Mouse (Mus musculus): ENCODE results near the gene Gm3604. TPM values are rescaled to one million over a fixed set of nuclear protein-coding genes. Genes with fewer than 3 reads are reported as not detected.
"Not testable (repeated sequence)": the region's sequence is repeated elsewhere in the genome, so short reads cannot be mapped to it uniquely, and the experiment has no call there.

Gm3604 gene
- 5.2 TPM in 2 replicates for polyA plus RNA-seq (2015; fragmentation: Nextera tagmentation; extraction: Ambion mirVana)

DNA sequence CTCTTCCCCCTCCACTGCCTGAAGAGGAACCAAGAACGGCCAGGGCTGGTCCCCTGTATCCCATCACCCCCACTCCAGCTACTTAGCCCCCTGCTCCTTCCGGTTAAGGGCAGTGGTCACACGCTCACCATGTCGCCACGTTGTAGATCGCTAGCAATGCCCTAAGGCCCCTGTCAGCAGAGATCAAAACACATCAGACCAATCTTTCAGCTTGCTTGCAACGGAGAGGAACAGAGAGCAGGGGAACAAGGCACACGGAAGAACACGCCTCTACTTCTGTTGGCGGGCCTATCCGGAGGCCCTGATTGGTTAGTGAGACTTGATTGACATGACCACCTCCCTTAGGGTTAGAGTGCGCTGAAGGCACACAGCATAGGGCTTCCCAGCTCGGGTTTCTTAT lies at the start of gene Gm3604:
Gene Gm3604, minus strand, starts transcription at position 226 of the 400 bp plus-strand sequence.
- WGBS = 7% methylated on average over 13 of the region's 13 CpGs
- peak within 1 kb of the TSS; percentile 40 for H3K4me3 ChIP-seq (replicated peaks; ENCODE audit: low read depth, low read length)
- not testable (repeated sequence) for H3K4me1 ChIP-seq (replicated peaks; ENCODE audit: insufficient read depth, low read length); H3K27ac ChIP-seq; H3K36me3 ChIP-seq (ENCODE audit: insufficient read depth, low read length); H3K27me3 ChIP-seq (ENCODE audit: insufficient read depth, low read length); ATAC-seq (replicated peaks; ENCODE audit: low FRiP score, low read depth); H3K9me3 ChIP-seq (replicated peaks; ENCODE audit: low read length)
- peak; percentile 57 for DNase-seq (ENCODE audit: low spot score)
- 0 out of 2 replicates have a peak within 1 kb of the TSS, but pooled peaks have one; percentile 35 for H3K9ac ChIP-seq (ENCODE audit: low read depth, low read length)
- peak within 1 kb of the TSS; percentile 51 for H3K4me2 ChIP-seq (ENCODE audit: low read length)

DNA sequence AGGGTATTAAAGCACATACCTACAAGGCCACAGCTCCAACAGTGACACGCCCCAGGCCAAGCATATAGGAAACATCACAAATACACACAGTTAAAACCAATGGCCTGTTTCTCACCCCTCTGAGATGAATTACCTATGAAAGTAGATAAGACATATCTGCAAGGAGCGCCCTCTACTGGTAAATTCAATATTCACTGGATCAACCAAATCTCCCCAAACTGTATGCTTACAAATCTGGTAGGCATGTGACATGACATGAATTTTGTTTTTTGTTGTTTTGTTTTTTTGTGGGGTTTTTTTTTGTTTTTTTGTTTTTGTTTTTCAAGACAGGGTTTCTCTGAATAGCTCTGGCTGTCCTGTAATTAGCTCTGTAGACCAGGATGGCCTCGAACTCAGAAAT lies 16.2 kb upstream of the Gm3604 start:
- ATAC-seq (replicated peaks; ENCODE audit: low FRiP score, low read depth); H3K4me1 ChIP-seq (replicated peaks; ENCODE audit: insufficient read depth, low read length); H3K36me3 ChIP-seq (ENCODE audit: insufficient read depth, low read length); H3K9ac ChIP-seq (ENCODE audit: low read depth, low read length); H3K4me2 ChIP-seq (ENCODE audit: low read length); H3K4me3 ChIP-seq (replicated peaks; ENCODE audit: low read depth, low read length); H3K27me3 ChIP-seq (ENCODE audit: insufficient read depth, low read length); DNase-seq (ENCODE audit: low spot score); H3K27ac ChIP-seq; H3K9me3 ChIP-seq (replicated peaks; ENCODE audit: low read length): not testable (repeated sequence)
- 66% methylated on average over 3 of the region's 3 CpGs for WGBS

DNA sequence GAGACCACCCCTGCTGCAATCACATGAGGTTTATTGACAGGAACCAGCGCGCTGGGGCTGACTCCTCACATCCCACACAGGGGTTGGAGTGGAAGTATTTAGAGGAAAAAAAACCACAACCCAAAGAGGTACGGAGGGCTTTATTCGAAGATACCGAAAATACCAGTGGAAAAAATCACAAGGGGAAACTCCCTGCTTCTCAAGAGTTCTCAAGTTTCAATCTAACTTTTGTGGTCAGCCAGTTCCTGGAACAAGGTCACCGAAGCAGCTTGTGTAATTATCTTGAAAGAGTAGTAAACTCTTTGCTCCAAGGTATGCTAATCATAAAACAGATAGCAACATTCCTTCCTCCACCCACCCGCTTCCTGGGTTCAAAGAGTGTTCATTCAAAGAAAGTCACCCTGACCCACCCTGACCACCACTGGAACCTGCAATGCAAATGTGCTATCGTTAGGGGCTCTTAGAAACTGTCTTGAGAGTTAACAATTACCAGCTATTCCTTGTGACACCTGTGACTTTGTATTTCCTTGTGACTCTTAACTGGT lies 7.2 kb upstream of the Gm3604 start:
- H3K27me3 ChIP-seq (ENCODE audit: insufficient read depth, low read length); H3K36me3 ChIP-seq (ENCODE audit: insufficient read depth, low read length); H3K9ac ChIP-seq (ENCODE audit: low read depth, low read length); H3K4me2 ChIP-seq (ENCODE audit: low read length); H3K9me3 ChIP-seq (replicated peaks; ENCODE audit: low read length); H3K4me3 ChIP-seq (replicated peaks; ENCODE audit: low read depth, low read length); DNase-seq (ENCODE audit: low spot score); ATAC-seq (replicated peaks; ENCODE audit: low FRiP score, low read depth); H3K27ac ChIP-seq; H3K4me1 ChIP-seq (replicated peaks; ENCODE audit: insufficient read depth, low read length): not testable (repeated sequence)
- WGBS = 86% methylated on average over 8 of the region's 8 CpGs

GRCm38 (mm10) chr13:62331786-62332185 lies 51.2 kb downstream of the Gm3604 start:
- ATAC-seq (replicated peaks; ENCODE audit: low FRiP score, low read depth) = no peak
- Histone ChIP-seq H3K36me3 (ENCODE audit: insufficient read depth, low read length) (no peaks in the 10 kb centered on the region), H3K4me2 (ENCODE audit: low read length) (no peak overlapping the region), H3K27me3 (ENCODE audit: insufficient read depth, low read length) (no peaks in the 10 kb centered on the region), H3K9me3 (replicated peaks; ENCODE audit: low read length) (no peaks in the 10 kb centered on the region), H3K9ac (ENCODE audit: low read depth, low read length) (no peak overlapping the region), H3K27ac (no peak overlapping the region), H3K4me1 (replicated peaks; ENCODE audit: insufficient read depth, low read length) (no peaks in the 10 kb centered on the region), H3K4me3 (replicated peaks; ENCODE audit: low read depth, low read length) (no peak overlapping the region)
- no peak for TF ChIP-seq CTCF (IDR thresholded peaks at IDR 0.05; ENCODE audit: low read depth)
- no peak for DNase-seq (ENCODE audit: low spot score)

DNA sequence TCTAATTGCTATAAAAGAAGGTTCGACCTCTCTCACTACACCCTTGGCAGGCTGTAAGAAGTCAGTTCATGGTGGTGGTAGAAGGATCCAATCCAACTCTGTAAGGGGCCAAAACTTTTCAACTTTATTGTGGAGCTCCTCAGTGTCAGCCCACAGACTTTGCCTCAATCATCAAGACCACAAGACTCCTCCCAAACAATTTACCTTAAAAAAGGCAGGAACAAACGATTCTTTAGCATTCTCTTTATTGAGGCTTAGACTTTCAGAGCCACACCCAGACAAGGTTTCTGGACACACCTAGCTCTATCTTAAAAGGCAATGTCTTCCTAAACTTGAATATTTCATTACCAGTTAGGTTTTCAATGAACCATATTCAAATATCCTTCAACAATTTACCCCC lies 51.6 kb downstream of the Gm3604 start:
- no peak overlapping the region for H3K9ac ChIP-seq (ENCODE audit: low read depth, low read length)
- no peaks in the 10 kb centered on the region for H3K36me3 ChIP-seq (ENCODE audit: insufficient read depth, low read length)
- DNase-seq (ENCODE audit: low spot score) (no peak), ATAC-seq (replicated peaks; ENCODE audit: low FRiP score, low read depth) (no peak)
- H3K27ac ChIP-seq = no peak overlapping the region
- no peaks in the 10 kb centered on the region for H3K9me3 ChIP-seq (replicated peaks; ENCODE audit: low read length)
- H3K27me3 ChIP-seq (ENCODE audit: insufficient read depth, low read length) = no peaks in the 10 kb centered on the region
- WGBS = 76% methylated on average over 2 of the region's 2 CpGs
- H3K4me2 ChIP-seq (ENCODE audit: low read length) = no peak overlapping the region
- TF ChIP-seq CTCF (IDR thresholded peaks at IDR 0.05; ENCODE audit: low read depth) = no peak
- no peak overlapping the region for H3K4me3 ChIP-seq (replicated peaks; ENCODE audit: low read depth, low read length)
- H3K4me1 ChIP-seq (replicated peaks; ENCODE audit: insufficient read depth, low read length) = no peaks in the 10 kb centered on the region

Small RNAs within 50 kb of the gene (microRNA-seq; reads per million reads assigned to microRNA genes)
- gene Gm25933 = not detected

Other genes with a start within 250 kb of the Gm3604 start
- gene Gm49359, start 83.7 kb upstream of the Gm3604 start, polyA plus RNA-seq (2015; fragmentation: Nextera tagmentation; extraction: Ambion mirVana) = 6.7 and 7.8 TPM in 2 replicates
- 0.36 TPM in 1 of 2 replicates, not detected in the other for gene Zfp935, start 175.3 kb upstream of the Gm3604 start, polyA plus RNA-seq (2015; fragmentation: Nextera tagmentation; extraction: Ambion mirVana)
- 12.5 and 12.7 TPM in 2 replicates for gene Zfp934, start 188.0 kb upstream of the Gm3604 start, polyA plus RNA-seq (2015; fragmentation: Nextera tagmentation; extraction: Ambion mirVana)
- 6.7 and 11.1 TPM in 2 replicates for gene 6720489N17Rik, start 241.0 kb upstream of the Gm3604 start, polyA plus RNA-seq (2015; fragmentation: Nextera tagmentation; extraction: Ambion mirVana)

Measured in kidney, postnatal 0 days (tissue).